Mouse (Mus musculus): ENCODE measurements around the gene Med25. TPM values are rescaled to one million over a fixed set of nuclear protein-coding genes. Genes with fewer than 3 reads are reported as not detected.

The Med25 gene
- total RNA-seq, 2 experiments from 2014 or later, result 76.9 to 81.1 TPM

DNA sequence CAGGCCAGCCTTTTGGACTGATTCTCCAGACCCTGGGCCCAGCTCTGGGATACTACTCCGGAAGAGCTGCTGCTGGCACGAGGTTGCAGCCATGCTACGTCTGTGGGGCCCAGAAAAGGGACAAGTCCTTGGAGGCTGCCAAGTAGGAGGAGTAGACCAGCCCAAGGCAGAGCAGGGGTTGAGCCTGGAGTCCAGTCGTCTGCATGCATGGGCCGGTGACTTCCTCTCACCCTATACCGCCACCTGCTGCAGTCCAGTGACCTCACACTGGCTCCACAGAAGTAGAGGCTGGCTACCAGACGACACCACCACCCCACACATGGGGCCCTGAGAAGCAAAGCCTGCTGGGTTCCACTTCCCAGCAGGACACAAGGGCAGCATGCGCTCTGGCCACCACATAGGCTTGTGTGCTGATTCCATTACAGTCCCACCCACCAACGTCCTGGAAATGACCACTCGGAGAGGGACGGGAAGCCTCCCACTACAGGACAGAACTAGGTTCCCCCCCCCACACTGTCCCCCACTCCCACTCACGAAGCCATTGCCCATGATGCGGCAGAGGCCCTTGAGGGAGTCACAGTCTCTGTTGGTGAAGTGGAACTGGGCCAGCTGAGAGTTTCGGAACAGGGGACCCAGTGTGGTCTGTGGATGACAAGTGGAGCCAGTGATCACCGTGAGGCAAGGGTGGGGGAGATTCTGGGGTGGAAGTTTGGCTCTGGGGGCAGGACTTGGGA lies 26.1 kb downstream of the Med25 start:
- intact Hi-C loops (cut with DNase I), result no loop called here
- DNase-seq, result peak; percentile 68

GRCm38 (mm10) chr7:44864595-44865542 lies 27.6 kb downstream of the Med25 start:
- intact Hi-C loops (cut with DNase I), result no loop called here
- no peak for DNase-seq

DNA sequence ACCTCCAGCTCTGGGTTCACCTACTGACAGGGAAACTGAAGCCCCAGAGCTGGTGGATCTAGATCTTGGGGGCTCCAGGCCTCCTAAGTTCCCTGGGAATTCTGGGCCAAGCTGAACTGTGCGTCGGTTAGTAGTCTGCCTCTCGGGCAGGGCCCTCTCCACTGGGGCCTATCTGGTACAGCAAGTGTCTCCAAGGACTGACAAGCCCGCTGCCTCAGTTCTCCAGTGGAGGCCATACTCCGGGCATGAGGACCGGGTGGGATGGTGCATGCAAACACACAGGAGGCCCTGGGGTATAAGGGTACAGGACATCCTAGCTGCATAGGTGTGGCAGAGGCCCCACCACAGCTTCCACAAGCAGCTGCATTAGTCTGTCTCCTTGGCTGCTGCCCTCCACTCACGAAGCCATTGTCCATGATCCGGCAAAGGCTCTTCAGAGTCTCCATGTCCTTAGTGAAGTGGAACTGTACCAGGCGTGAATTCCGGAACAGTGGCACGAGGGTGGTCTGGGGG lies 28.5 kb downstream of the Med25 start:
- DNase-seq, result no peak
- intact Hi-C loops (cut with DNase I), result no loop called here

GRCm38 (mm10) chr7:44863210-44863609 lies 29.3 kb downstream of the Med25 start:
- DNase-seq, result no peak
- intact Hi-C loops (cut with DNase I), result no loop called here

GRCm38 (mm10) chr7:44862434-44862833 lies 30.1 kb downstream of the Med25 start:
- intact Hi-C loops (cut with DNase I), result no loop called here
- DNase-seq, result no peak

DNA sequence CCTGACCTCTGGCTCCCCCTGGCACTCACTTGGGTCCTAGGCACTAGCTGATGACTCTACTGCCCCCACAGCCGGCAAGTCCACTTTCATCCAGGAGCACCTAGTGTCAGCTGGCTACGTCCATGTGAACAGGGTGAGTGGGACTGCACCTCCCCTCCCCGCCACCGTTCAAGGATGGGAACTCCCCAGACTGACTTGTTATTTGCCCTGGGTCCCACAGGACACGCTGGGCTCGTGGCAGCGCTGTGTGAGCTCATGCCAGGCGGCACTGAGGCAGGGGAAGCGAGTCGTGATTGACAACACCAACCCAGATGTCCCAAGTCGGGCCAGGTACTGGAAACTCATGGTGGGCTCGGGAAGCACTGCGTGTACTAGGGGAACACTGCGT lies 31.1 kb downstream of the Med25 start:
- intact Hi-C loops (cut with DNase I), result no loop called here
- DNase-seq, result no peak

- intact Hi-C loops (cut with DNase I), result no loop called here
- peak; percentile 68 to 76 for DNase-seq
Observed at GRCm38 (mm10) chr7:44860576-44861428, 31.7 kb downstream of the Med25 start.

DNA sequence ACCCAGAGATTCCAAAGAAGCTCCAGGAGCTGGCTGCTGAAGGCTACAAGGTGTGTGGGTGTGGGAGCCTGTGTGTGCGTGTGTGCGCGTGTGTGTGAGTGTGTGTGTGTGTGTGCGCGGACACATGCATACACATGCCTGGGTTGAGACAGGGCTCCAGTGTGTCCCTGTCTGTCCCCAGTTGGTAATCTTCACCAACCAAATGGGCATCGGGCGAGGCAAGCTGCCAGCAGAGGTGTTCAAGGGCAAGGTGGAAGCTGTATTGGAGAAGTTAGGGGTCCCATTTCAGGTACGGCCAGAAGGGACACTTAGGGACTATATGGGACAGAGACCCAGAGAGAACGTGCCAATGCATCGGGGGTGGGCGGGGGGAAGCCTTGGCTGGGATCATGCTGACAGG lies 32.6 kb downstream of the Med25 start:
- no peak for DNase-seq
- intact Hi-C loops (cut with DNase I), result loop anchor here (5.0 kb wide), 1 partner anchor 37 kb away; the partner anchor contains the start of gene Fuz

DNA sequence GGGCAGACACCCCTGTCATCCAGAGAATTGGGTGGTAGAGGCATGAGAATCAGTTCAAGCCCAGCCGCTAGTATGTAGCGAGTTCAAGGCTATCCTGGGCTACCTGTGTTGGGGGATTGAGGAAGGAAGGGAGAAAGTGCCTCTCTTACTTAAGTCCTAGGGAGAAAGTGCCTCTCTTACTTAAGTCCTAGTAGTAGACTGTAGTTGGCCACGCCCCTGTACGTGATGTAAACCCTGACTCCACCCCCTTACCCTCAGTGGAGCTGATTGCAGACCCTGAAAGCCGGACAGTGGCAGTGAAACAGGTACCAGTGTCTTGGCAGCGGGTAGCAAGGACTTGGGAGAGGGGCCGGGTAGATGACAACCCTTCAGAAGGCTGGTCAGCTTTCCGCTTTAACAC lies 34.6 kb downstream of the Med25 start:
- DNase-seq, result no peak

GRCm38 (mm10) chr7:44857042-44857552 lies 35.4 kb downstream of the Med25 start, which contains the start of gene Pnkp:
Pnkp (plus strand) TSS chr7:44857139.
- peak; percentile 83 to 90 for DNase-seq
- intact Hi-C loops (cut with DNase I), result loop anchor here (5.0 kb wide), 1 partner anchor 40 kb away; the partner anchor contains the start of gene Fuz

More for the DNA sequence above, 34.6 kb downstream of the Med25 start:
- intact Hi-C loops (cut with DNase I), result loop anchor here (5.0 kb wide), 1 partner anchor 39 kb away; the partner anchor contains the start of gene Fuz

- intact Hi-C loops (cut with DNase I), result loop anchor here (5.0 kb wide), 1 partner anchor 41 kb away; the partner anchor contains the start of gene Fuz
Observed at GRCm38 (mm10) chr7:44856265-44856916, 36.1 kb downstream of the Med25 start.

GRCm38 (mm10) chr7:44855036-44855435 lies 37.5 kb downstream of the Med25 start:
- intact Hi-C loops (cut with DNase I), result loop anchor here (2.0 to 5.0 kb wide), 2 partner anchors 14 to 42 kb away; partner anchors contain the start of genes Fuz and Ptov1
- DNase-seq, result no peak

More at GRCm38 (mm10) chr7:44856265-44856916, 36.1 kb downstream of the Med25 start:
- no peak for DNase-seq

- intact Hi-C loops (cut with DNase I), result loop anchor here (2.0 to 5.0 kb wide), 2 partner anchors 14 to 43 kb away; partner anchors contain the start of genes Fuz and Ptov1
- DNase-seq, result peak; percentile 83 to 92
Observed at GRCm38 (mm10) chr7:44854356-44855031, 38.0 kb downstream of the Med25 start.

- no peak for DNase-seq
- intact Hi-C loops (cut with DNase I), result loop anchor here (2.0 kb wide), 1 partner anchor 15 kb away; the partner anchor contains the start of gene Ptov1
Observed at GRCm38 (mm10) chr7:44853596-44854355, 38.7 kb downstream of the Med25 start.

DNA sequence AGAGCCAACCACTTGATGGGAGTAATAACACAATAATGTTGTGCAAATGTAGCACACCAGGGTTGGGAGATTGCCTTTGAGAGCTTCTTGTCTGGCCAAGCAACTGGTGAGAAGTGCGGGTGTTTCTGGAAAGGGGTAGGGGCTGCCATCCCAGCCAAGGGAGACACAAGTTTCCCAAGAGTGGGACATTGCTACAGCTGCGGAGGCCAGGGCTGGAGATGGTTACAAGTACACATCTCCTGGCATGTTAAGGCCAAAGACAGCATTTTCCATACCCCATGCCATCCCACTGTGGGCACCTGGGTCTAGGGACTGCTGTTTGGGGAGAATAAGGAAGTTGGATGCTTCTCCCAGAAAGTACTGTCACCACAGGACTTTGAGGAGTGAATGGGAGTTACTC lies 39.4 kb downstream of the Med25 start:
- no peak for DNase-seq
- intact Hi-C loops (cut with DNase I), result no loop called here

- DNase-seq, result no peak
- intact Hi-C loops (cut with DNase I), result no loop called here
Observed at GRCm38 (mm10) chr7:44852259-44853027, 40.1 kb downstream of the Med25 start.
